Mouse (Mus musculus): ENCODE data around the gene Krtcap3.

Krtcap3 gene

GRCm38 (mm10) chr5:31279245-31279988, 27.9 kb downstream of the Krtcap3 start:
- POLR2A ChIA-PET, result no interaction called here

GRCm38 (mm10) chr5:31288225-31288624, 36.7 kb downstream of the Krtcap3 start:
- CTCF ChIA-PET, result no interaction called here
- POLR2A ChIA-PET, result interaction anchor here in 2 of 4 experiments (1.1 to 2.0 kb wide), 3 partner anchors 36 to 96 kb away, joined by 3 to 5 read pairs (median 4); no protein-coding TSS in a partner anchor

More at GRCm38 (mm10) chr5:31279245-31279988, 27.9 kb downstream of the Krtcap3 start:
- CTCF ChIA-PET, result no interaction called here

- ChIA-PET CTCF (no interaction called here), POLR2A (interaction anchor here in 2 of 4 experiments (1.1 to 2.3 kb wide), 4 partner anchors 36 to 97 kb away, joined by 3 to 7 read pairs (median 4); partner anchors contain the start of genes Gm9970 (in 1 of the 2) and Nrbp1 (in 1 of the 2))
Measured at GRCm38 (mm10) chr5:31288655-31289054, 37.2 kb downstream of the Krtcap3 start.

- ChIA-PET CTCF (interaction anchor here in 1 of 4 experiments (0.6 kb wide), 1 partner anchor 1424 kb away, joined by 6 read pairs; no protein-coding TSS in a partner anchor), POLR2A (interaction anchor here in 3 of 4 experiments (0.5 to 2.3 kb wide), 7 partner anchors 15 to 112 kb away, joined by 3 to 7 read pairs (median 4); partner anchors contain the start of genes Gm9970 (in 1 of the 3) and Nrbp1 (in 1 of the 3))
Measured at GRCm38 (mm10) chr5:31289626-31290230, 38.2 kb downstream of the Krtcap3 start.

- CTCF ChIA-PET, result interaction anchor here in 3 of 4 experiments (0.6 to 1.2 kb wide), 6 partner anchors 11 to 825 kb away, joined by 3 to 6 read pairs (median 4); partner anchors contain the start of gene Cad (in 1 of the 3)
Measured at GRCm38 (mm10) chr5:31290521-31291360, 39.2 kb downstream of the Krtcap3 start, which contains the start of gene Ift172. TSS of gene Ift172 (minus strand) at chr5:31291116.

GRCm38 (mm10) chr5:31291361-31291688, 39.8 kb downstream of the Krtcap3 start:
- CTCF ChIA-PET, result interaction anchor here in 2 of 4 experiments (1.2 kb wide), 2 partner anchors 10 to 11 kb away, joined by 4 read pairs; no protein-coding TSS in a partner anchor
- POLR2A ChIA-PET, result interaction anchor here in 3 of 4 experiments (0.5 to 1.6 kb wide), 7 partner anchors 70 to 237 kb away, joined by 3 to 6 read pairs (median 4); partner anchors contain the start of genes Zfp513 (in 2 of the 3), Gm29609 (in 1 of the 3), Gtf3c2 (in 1 of the 3) and Ppm1g (in 1 of the 3)

More at GRCm38 (mm10) chr5:31290521-31291360, 39.2 kb downstream of the Krtcap3 start, which contains the start of gene Ift172:
- POLR2A ChIA-PET, result interaction anchor here (0.5 to 2.3 kb wide), 21 partner anchors 14 to 747 kb away, joined by 3 to 7 read pairs (median 4); partner anchors contain the start of genes Gm29609 (in 2 of the 4), Gtf3c2 (in 2 of the 4), Zfp513 (in 2 of the 4) and Gm9970 (in 1 of the 4)

GRCm38 (mm10) chr5:31294964-31295605, 43.6 kb downstream of the Krtcap3 start:
- POLR2A ChIA-PET, result interaction anchor here in 2 of 4 experiments (0.5 to 1.0 kb wide), 2 partner anchors 76 to 100 kb away, joined by 3 to 12 read pairs; no protein-coding TSS in a partner anchor
- CTCF ChIA-PET, result interaction anchor here in 3 of 4 experiments (0.5 to 1.3 kb wide), 3 partner anchors 33 to 213 kb away, joined by 3 read pairs; no protein-coding TSS in a partner anchor

GRCm38 (mm10) chr5:31295606-31296141, 44.2 kb downstream of the Krtcap3 start, which contains the start of gene Fndc4:
TSS of gene Fndc4 (minus strand) at chr5:31296080.
- ChIA-PET POLR2A (interaction anchor here in 2 of 4 experiments (0.7 to 1.0 kb wide), 2 partner anchors 101 to 115 kb away, joined by 3 read pairs; no protein-coding TSS in a partner anchor), CTCF (interaction anchor here in 2 of 4 experiments (0.5 to 1.3 kb wide), 2 partner anchors 32 to 75 kb away, joined by 3 read pairs; no protein-coding TSS in a partner anchor)

GRCm38 (mm10) chr5:31297047-31297757, 45.7 kb downstream of the Krtcap3 start, which contains the start of gene Gckr:
TSS of gene Gckr (plus strand) at chr5:31297443.
- CTCF ChIA-PET, result no interaction called here
- POLR2A ChIA-PET, result no interaction called here

- ChIA-PET CTCF (no interaction called here), POLR2A (no interaction called here)
Measured at GRCm38 (mm10) chr5:31297981-31298380, 46.5 kb downstream of the Krtcap3 start.

- POLR2A ChIA-PET, result no interaction called here
- CTCF ChIA-PET, result no interaction called here
Measured at GRCm38 (mm10) chr5:31298486-31298885, 47.0 kb downstream of the Krtcap3 start.

- POLR2A ChIA-PET, result interaction anchor here in 2 of 4 experiments (0.6 to 1.0 kb wide), 4 partner anchors 10 to 853 kb away, joined by 3 to 4 read pairs (median 3); partner anchors contain the start of gene Zfp512 (in 1 of the 2)
- CTCF ChIA-PET, result interaction anchor here (0.6 to 2.8 kb wide), 16 partner anchors 11 to 684 kb away, joined by 3 to 12 read pairs (median 4); partner anchors contain the start of genes Ift172 (in 2 of the 4) and Gtf3c2 (in 1 of the 4)
Measured at GRCm38 (mm10) chr5:31301866-31302265, 50.4 kb downstream of the Krtcap3 start.

All from embryonic stem cell, embryonic (primary cell).